In the genomic region with DNA sequence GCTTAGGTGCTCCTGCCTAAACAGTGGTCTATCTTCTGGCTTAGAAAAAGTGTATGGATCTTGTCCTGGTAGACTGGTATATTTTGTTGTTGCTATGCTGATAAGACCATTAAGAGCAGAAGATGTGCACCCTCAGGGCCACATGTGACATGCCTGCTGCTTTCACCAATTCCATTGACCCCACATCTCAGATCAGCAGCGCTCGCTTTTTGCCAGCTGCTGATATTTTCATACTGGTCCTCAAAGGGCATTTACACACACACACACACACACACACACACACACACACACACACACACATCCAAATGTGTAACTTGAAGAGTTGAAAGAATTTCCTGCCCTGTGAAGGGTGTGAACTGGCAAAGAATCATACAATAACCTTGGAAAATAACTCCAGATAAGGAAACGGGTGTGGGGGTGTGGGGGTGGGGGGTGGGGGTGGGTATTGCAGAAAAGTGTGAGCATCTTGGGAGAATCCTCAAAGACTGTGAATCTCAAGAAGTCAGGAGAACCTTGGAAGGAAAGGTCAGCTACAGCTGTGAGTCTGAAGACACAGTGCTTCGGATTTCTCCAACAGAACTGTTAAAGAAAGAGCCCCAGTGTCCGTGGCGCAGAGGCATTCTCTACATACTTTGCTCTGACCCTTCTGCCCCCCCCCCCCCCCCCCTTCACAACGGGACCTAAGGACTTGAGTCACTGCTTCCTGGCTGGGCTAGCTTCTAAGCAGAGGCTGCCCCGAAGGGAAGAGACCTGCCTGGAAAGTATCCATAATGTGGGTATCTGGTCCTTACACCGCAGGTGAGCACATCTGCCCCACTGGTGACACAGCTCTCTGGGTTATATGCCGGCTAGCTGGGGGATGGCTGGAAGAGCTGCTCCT, we compare ENCODE assay signal across 15 mouse cellular contexts. TPM values are rescaled to one million over a fixed set of nuclear protein-coding genes. Genes with fewer than 3 reads are reported as not detected.
DNase-seq lines count a peak whose midpoint lies in the region; ATAC-seq and TF ChIP-seq lines count a peak whose summit lies in the region.
"Had no signal": no experiment of that assay in that cellular context is flagged by ENCODE, and none has a peak within 500 bp of the region (broad histone marks: within the 10 kb centered on the region; RNA-seq: fewer than 3 reads in every experiment).

No protein-coding gene starts in this region.

- peak; percentile 49 to 58 for DNase-seq in heart, adult 2 months
- no peak for DNase-seq in heart, postnatal 14 days
- DNase-seq in midbrain, embryonic 11.5 days (ENCODE audit: low spot score, missing footprints) = peak; percentile 75
- no peak for DNase-seq in midbrain, postnatal 0 days (ENCODE audit: low spot score)
- peak; percentile 30 for DNase-seq in lung, postnatal 36 days
- DNase-seq in left cerebral cortex, postnatal 25 days (ENCODE audit: low spot score in 2 of 2) = no peak
- DNase-seq in layer of hippocampus, postnatal 36 days = no peak
- DNase-seq: cerebellum, postnatal 25 days; gastrocnemius, postnatal 25 days; right cerebral cortex, postnatal 14 days had no signal

- WGBS in heart, adult 2 months = 8% methylated on average over 10 of the region's 10 CpGs
- 67% methylated on average over 10 of the region's 10 CpGs for WGBS in midbrain, embryonic 11.5 days
- whole genome bisulfite sequencing in midbrain, postnatal 0 days = 65% methylated on average over 10 of the region's 10 CpGs
- WGBS in heart, embryonic 14.5 days = 17% methylated on average over 9 of the region's 10 CpGs

- no peaks in the 10 kb centered on the region for H3K79me2 ChIP-seq in heart, adult 2 months (replicated peaks; ENCODE audit: control insufficient read depth, insufficient read depth, low read length)

- TF ChIP-seq EP300 in heart, adult 2 months (IDR thresholded peaks at IDR 0.05; ENCODE audit: insufficient read depth, low read depth, low read length) = no peak

- TF ChIP-seq POLR2A in heart, adult 2 months (IDR thresholded peaks at IDR 0.05; ENCODE audit: insufficient read depth, low read depth, low read length) = no peak

- H3K27me3 ChIP-seq in heart, adult 2 months (ENCODE audit: control insufficient read depth, insufficient read depth, low read length) = no peaks in the 10 kb centered on the region
- H3K27me3 ChIP-seq in midbrain, embryonic 11.5 days (ENCODE audit: control insufficient read depth, insufficient read depth, low read length) = no peaks in the 10 kb centered on the region
- H3K27me3 ChIP-seq in midbrain, postnatal 0 days (ENCODE audit: insufficient read depth, low read length) = no peaks in the 10 kb centered on the region
- H3K27me3 ChIP-seq in heart, embryonic 14.5 days (ENCODE audit: control insufficient read depth, insufficient read depth, low read length) = no peaks in the 10 kb centered on the region
- H3K27me3 ChIP-seq: limb, embryonic 12.5 days; neural tube, embryonic 13.5 days had no signal

- no peak overlapping the region for H3K4me2 ChIP-seq in midbrain, embryonic 11.5 days
- H3K4me2 ChIP-seq in midbrain, postnatal 0 days (ENCODE audit: low read depth, low read length, poor library complexity, severe bottlenecking) = no peak overlapping the region
- peak overlapping the region; percentile 19; the same call in 1 of the 2 replicates for H3K4me2 ChIP-seq in heart, embryonic 14.5 days (ENCODE audit: low read length)
- H3K4me2 ChIP-seq: limb, embryonic 12.5 days; neural tube, embryonic 13.5 days had no signal

- intact Hi-C loops in heart, adult 2 months (cut with DNase I) = loop anchor here (1.0 kb wide), 1 partner anchor 14 kb away; no protein-coding TSS in a partner anchor
- intact Hi-C loops in heart, postnatal 14 days (cut with DNase I) = loop anchor here (2.0 kb wide), 1 partner anchor 15 kb away; no protein-coding TSS in a partner anchor
- intact Hi-C loops in left cerebral cortex, postnatal 25 days (cut with DNase I) = no loop called here

- peak overlapping the region; percentile 65 for H3K9ac ChIP-seq in heart, adult 2 months (ENCODE audit: low read depth, low read length)
- no peak overlapping the region for H3K9ac ChIP-seq in midbrain, embryonic 11.5 days (ENCODE audit: low read length)
- no peak overlapping the region for H3K9ac ChIP-seq in midbrain, postnatal 0 days (replicated peaks; ENCODE audit: low read length, poor library complexity, severe bottlenecking)
- H3K9ac ChIP-seq in heart, embryonic 14.5 days (ENCODE audit: low read length) = peak overlapping the region; percentile 14
- H3K9ac ChIP-seq: limb, embryonic 12.5 days; neural tube, embryonic 13.5 days had no signal

- peaks cover 16% of the 10 kb centered on the region for H3K36me3 ChIP-seq in heart, adult 2 months (ENCODE audit: control insufficient read depth, insufficient read depth, low read length)
- H3K36me3 ChIP-seq in midbrain, embryonic 11.5 days (ENCODE audit: control insufficient read depth, insufficient read depth, low read length) = no peaks in the 10 kb centered on the region
- no peaks in the 10 kb centered on the region for H3K36me3 ChIP-seq in midbrain, postnatal 0 days (ENCODE audit: insufficient read depth, low read length)
- no peaks in the 10 kb centered on the region for H3K36me3 ChIP-seq in heart, embryonic 14.5 days (ENCODE audit: control insufficient read depth, insufficient read depth, low read length)
- H3K36me3 ChIP-seq: limb, embryonic 12.5 days; neural tube, embryonic 13.5 days had no signal

- peak overlapping the region; percentile 23; the same call in 1 of the 2 replicates for H3K4me3 ChIP-seq in heart, adult 2 months
- no peak overlapping the region for H3K4me3 ChIP-seq in midbrain, embryonic 11.5 days (ENCODE audit: low read depth, low read length)
- H3K4me3 ChIP-seq in midbrain, postnatal 0 days (ENCODE audit: low read depth, low read length) = no peak overlapping the region
- no peak overlapping the region for H3K4me3 ChIP-seq in heart, embryonic 14.5 days (ENCODE audit: control insufficient read depth in 1 of 2, insufficient read depth in 1 of 2, low read depth in 1 of 2, low read length in 2 of 2)
- H3K4me3 ChIP-seq: limb, embryonic 12.5 days; neural tube, embryonic 13.5 days had no signal

- ATAC-seq in midbrain, embryonic 11.5 days (ENCODE audit: low FRiP score) = no peak
- ATAC-seq in midbrain, postnatal 0 days (ENCODE audit: low FRiP score) = no peak
- ATAC-seq in heart, embryonic 14.5 days (ENCODE audit: insufficient number of reproducible peaks, insufficient read depth, low FRiP score, low read depth) = peak; percentile 58

- peaks cover 12% of the 10 kb centered on the region for H3K4me1 ChIP-seq in heart, adult 2 months (ENCODE audit: control insufficient read depth, insufficient read depth, low read length)
- H3K4me1 ChIP-seq in midbrain, embryonic 11.5 days (ENCODE audit: control insufficient read depth, insufficient read depth, low read length) = no peaks in the 10 kb centered on the region
- no peaks in the 10 kb centered on the region for H3K4me1 ChIP-seq in midbrain, postnatal 0 days (ENCODE audit: insufficient read depth, low read length)
- H3K4me1 ChIP-seq in heart, embryonic 14.5 days (ENCODE audit: control insufficient read depth in 2 of 2, insufficient read depth in 2 of 2, low read length in 2 of 2) = peaks cover 11 to 32% of the 10 kb centered on the region in 2 experiments
- H3K4me1 ChIP-seq: limb, embryonic 12.5 days; neural tube, embryonic 13.5 days had no signal

- no peak for TF ChIP-seq CTCF in heart, adult 2 months (IDR thresholded peaks at IDR 0.05)
- no peak for TF ChIP-seq CTCF in midbrain, postnatal 0 days (IDR thresholded peaks at IDR 0.05)

- peak overlapping the region; percentile 94 for H3K27ac ChIP-seq in heart, adult 2 months
- no peak overlapping the region for H3K27ac ChIP-seq in midbrain, embryonic 11.5 days (ENCODE audit: low read depth, low read length)
- no peak overlapping the region for H3K27ac ChIP-seq in midbrain, postnatal 0 days (ENCODE audit: low read depth, low read length)
- peak overlapping the region; percentile 57 to 78 for H3K27ac ChIP-seq in heart, embryonic 14.5 days (replicated peaks in 1 of 2; ENCODE audit: control insufficient read depth in 1 of 2, insufficient read depth in 1 of 2, low read depth in 2 of 2, low read length in 2 of 2)
- H3K27ac ChIP-seq: limb, embryonic 12.5 days; neural tube, embryonic 13.5 days had no signal

- H3K9me3 ChIP-seq in midbrain, embryonic 11.5 days (ENCODE audit: control insufficient read depth, low read length) = no peaks in the 10 kb centered on the region
- no peaks in the 10 kb centered on the region for H3K9me3 ChIP-seq in midbrain, postnatal 0 days (ENCODE audit: low read length)
- H3K9me3 ChIP-seq in heart, embryonic 14.5 days (ENCODE audit: control insufficient read depth, low read length) = no peaks in the 10 kb centered on the region
- H3K9me3 ChIP-seq: limb, embryonic 12.5 days; neural tube, embryonic 13.5 days had no signal

RNA-seq across cellular contexts. Expression of a gene that starts 11.9 kb away (rescaled TPM):
- 100 to 1,000 TPM; 691 to 757 TPM for total RNA-seq in heart, adult 2 months (2021)
- 191 and 268 TPM in 2 replicates for polyA plus RNA-seq in heart, adult 2 months (2012; rRNA removed)
- total RNA-seq in heart, postnatal 14 days (2021) = 100 to 1,000 TPM; 413 to 423 TPM
- polyA plus RNA-seq in midbrain, embryonic 11.5 days (2014; fragmentation: Nextera tagmentation; extraction: Ambion mirVana) = not detected in 2 replicates
- total RNA-seq in midbrain, postnatal 0 days (2014; rRNA removed) = not detected in 2 replicates
- not detected in 2 replicates for polyA plus RNA-seq in midbrain, postnatal 0 days (2015; fragmentation: Nextera tagmentation; extraction: Ambion mirVana)
- 54.6 and 56.9 TPM in 2 replicates for polyA plus RNA-seq in heart, embryonic 14.5 days (2014; fragmentation: Nextera tagmentation; extraction: Ambion mirVana)
- not detected for total RNA-seq in left cerebral cortex, postnatal 25 days (2021)
- total RNA-seq in layer of hippocampus, postnatal 36 days (2021) = not detected
- total RNA-seq: layer of hippocampus, adult 18-20 months; megakaryocyte, adult 5-6 weeks had no signal
- polyA plus RNA-seq: limb, embryonic 12.5 days had no signal

RNA-seq across cellular contexts. Expression of a gene that starts 57.7 kb away (rescaled TPM):
- 10 to 100 TPM; 61.4 to 69.9 TPM for total RNA-seq in heart, adult 2 months (2021)
- polyA plus RNA-seq in heart, adult 2 months (2012; rRNA removed) = 31.0 and 61.4 TPM in 2 replicates
- total RNA-seq in heart, postnatal 14 days (2021) = 10 to 100 TPM; 42.9 to 47.5 TPM
- not detected in 2 replicates for polyA plus RNA-seq in midbrain, embryonic 11.5 days (2014; fragmentation: Nextera tagmentation; extraction: Ambion mirVana)
- total RNA-seq in midbrain, postnatal 0 days (2014; rRNA removed) = not detected in 2 replicates
- 0.05 TPM in 1 of 2 replicates, not detected in the other for polyA plus RNA-seq in midbrain, postnatal 0 days (2015; fragmentation: Nextera tagmentation; extraction: Ambion mirVana)
- 0.49 and 0.63 TPM in 2 replicates for polyA plus RNA-seq in heart, embryonic 14.5 days (2014; fragmentation: Nextera tagmentation; extraction: Ambion mirVana)
- total RNA-seq in left cerebral cortex, postnatal 25 days (2021) = not detected
- not detected for total RNA-seq in layer of hippocampus, postnatal 36 days (2021)
- total RNA-seq: layer of hippocampus, adult 18-20 months; megakaryocyte, adult 5-6 weeks had no signal
- polyA plus RNA-seq: limb, embryonic 12.5 days; neural tube, embryonic 13.5 days had no signal

RNA-seq across cellular contexts. Expression of a gene that starts 57.9 kb away (rescaled TPM):
- 1,000 to 10,000 TPM; 1,490 to 1,734 TPM for total RNA-seq in heart, adult 2 months (2021)
- 66.3 and 92.6 TPM in 2 replicates for polyA plus RNA-seq in heart, adult 2 months (2012; rRNA removed)
- 1,000 to 10,000 TPM; 1,207 to 1,226 TPM for total RNA-seq in heart, postnatal 14 days (2021)
- polyA plus RNA-seq in midbrain, embryonic 11.5 days (2014; fragmentation: Nextera tagmentation; extraction: Ambion mirVana) = 258 TPM in 2 replicates
- total RNA-seq in midbrain, postnatal 0 days (2014; rRNA removed) = 34.2 and 53.8 TPM in 2 replicates
- 533 and 553 TPM in 2 replicates for polyA plus RNA-seq in midbrain, postnatal 0 days (2015; fragmentation: Nextera tagmentation; extraction: Ambion mirVana)
- 794 and 834 TPM in 2 replicates for polyA plus RNA-seq in heart, embryonic 14.5 days (2014; fragmentation: Nextera tagmentation; extraction: Ambion mirVana)
- total RNA-seq in left cerebral cortex, postnatal 25 days (2021) = 100 to 1,000 TPM; 271 to 274 TPM
- total RNA-seq in layer of hippocampus, postnatal 36 days (2021) = 100 to 1,000 TPM; 293 to 303 TPM

Comparison
In these comparisons a context has a peak if more than half of its experiments do, and no peak if none do; other contexts are left out.
1. DNase-seq: peak in heart, adult 2 months (2 of 2), midbrain, embryonic 11.5 days (single experiment) and lung, postnatal 36 days (single experiment); none in heart, postnatal 14 days (0 of 2), midbrain, postnatal 0 days (single experiment), left cerebral cortex, postnatal 25 days (0 of 2) and layer of hippocampus, postnatal 36 days (0 of 2).
2. H3K27ac ChIP-seq: peak in heart, adult 2 months (single experiment) and heart, embryonic 14.5 days (2 of 2); none in midbrain, embryonic 11.5 days (single experiment) and midbrain, postnatal 0 days (single experiment).
3. H3K9ac ChIP-seq: peak in heart, adult 2 months (single experiment) and heart, embryonic 14.5 days (single experiment); none in midbrain, embryonic 11.5 days (single experiment) and midbrain, postnatal 0 days (single experiment).
4. RNA of a gene that starts 11.9 kb away (total RNA-seq): 691 to 757 TPM in heart, adult 2 months and 413 to 423 TPM in heart, postnatal 14 days; not detected in midbrain, postnatal 0 days, not detected in left cerebral cortex, postnatal 25 days and not detected in layer of hippocampus, postnatal 36 days; every median in the first group is over 100 times any median in the second.
5. RNA of a gene that starts 57.7 kb away (total RNA-seq): 61.4 to 69.9 TPM in heart, adult 2 months and 42.9 to 47.5 TPM in heart, postnatal 14 days; not detected in layer of hippocampus, postnatal 36 days, not detected in midbrain, postnatal 0 days and not detected in left cerebral cortex, postnatal 25 days; every median in the first group is over 10 times any median in the second.